Mouse (Mus musculus): Measurements from ENCODE around the gene Prkaa1.
A peak's percentile ranks its signal among the peaks of the same experiment; 100 is the strongest.

The Prkaa1 gene

DNA sequence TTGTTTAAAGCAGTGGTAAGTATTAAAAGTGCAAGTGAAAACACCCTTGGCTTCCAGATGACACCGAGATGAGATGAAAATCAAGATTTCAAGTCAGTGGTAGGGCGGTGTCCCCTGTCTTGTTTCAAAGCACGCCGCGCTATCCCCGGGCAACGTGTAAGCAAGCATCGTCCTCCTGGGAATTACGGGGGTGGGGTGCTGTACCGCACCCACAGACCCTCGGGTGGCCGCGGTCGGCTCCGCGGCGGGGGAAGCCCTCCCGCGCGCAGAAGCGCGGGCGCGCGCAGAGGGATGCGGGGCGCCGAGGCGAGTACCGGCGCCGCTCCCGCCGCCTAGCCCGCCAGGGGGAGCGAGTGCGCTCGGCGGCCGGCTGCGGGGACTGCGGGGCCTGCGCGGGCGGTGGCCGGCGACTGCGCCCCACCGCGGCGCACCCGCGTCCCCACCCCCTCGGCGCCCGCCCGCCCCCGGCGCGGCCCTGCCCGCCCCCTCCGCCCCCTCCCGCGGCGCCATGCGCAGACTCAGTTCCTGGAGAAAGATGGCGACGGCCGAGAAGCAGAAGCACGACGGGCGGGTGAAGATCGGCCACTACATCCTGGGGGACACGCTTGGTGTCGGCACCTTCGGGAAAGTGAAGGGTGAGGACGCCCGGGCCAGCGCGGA is at the start of gene Prkaa1:
Gene Prkaa1 (plus strand): TSS at position 501 of the 660 bp plus-strand sequence.
- DNase-seq (ENCODE audit: low spot score), result peak; percentile 86

DNA sequence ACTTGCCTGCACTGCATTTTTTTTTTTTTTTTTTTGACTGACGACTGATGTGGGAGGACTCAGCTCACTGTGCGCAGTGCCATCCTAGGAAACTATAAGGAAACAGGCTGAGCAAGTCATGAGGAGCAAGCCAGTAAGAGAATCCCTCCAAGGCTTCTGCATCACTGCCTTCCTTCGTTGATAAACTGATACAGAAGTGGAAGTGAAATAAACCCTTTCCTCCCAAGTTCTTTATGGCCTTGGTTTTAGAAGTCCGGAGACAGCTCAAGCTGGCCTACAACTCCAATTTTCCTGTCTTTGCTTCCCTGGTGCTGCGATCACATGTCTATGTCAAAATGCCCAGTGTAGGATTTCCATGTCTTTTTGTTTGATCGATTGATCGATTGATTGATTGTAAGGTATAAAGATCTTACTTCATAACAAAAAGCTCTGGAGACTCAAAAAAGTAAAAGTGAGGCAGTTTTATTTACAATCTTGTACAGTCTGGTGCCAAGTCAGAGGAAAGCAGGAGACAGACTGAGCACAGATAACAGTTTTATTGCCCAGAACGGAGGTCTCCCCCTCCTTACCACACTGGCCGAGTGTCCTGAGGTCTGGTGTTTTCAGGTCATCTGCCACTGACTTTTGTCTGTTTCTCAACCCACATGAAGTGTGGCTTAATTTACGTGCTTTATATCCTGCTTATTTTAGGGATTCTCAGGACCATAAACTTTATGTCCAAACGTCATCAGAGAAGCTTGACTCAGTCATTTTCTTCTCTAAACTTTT is 47.9 kb upstream of the Prkaa1 start:
- DNase-seq (ENCODE audit: low spot score), result no peak

DNA sequence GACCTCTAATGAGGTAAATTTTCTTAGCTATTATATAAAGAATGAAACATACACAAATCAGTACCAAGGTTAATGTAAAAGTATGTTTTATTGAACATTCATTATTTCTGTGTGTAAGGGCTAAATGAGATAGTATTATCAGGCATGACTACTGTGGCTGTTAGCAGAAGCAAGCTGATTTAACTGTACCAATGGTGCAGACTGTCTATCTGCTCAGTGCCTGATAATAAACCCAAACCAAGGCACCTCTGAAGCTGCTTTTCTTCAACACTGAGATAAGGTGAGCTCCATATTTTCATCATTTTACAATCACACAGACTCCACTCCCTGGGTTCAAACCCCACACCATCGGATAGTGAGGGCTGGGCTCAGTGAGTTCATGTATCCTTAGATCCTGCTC is 46.3 kb upstream of the Prkaa1 start:
- no peak for DNase-seq (ENCODE audit: low spot score)

DNA sequence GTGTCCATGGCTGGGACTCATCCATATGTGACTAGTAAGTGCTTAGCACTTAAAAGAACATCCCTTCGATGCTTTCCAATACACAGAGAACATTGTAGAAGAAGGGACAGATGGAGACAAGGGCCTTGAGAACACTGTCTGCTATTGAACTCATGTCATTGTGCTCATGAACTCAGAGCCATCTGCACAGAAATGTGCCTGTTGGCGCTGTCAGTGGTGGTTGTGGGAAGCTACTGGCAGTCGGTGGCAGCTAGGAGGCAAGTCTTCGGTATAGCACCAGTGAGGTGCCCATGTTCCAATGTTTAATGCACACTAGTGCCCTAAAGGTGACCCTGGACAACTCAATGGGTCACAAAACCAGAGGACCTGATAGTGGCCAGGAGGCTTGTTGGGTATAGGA is 41.3 kb upstream of the Prkaa1 start:
- no peak for DNase-seq (ENCODE audit: low spot score)

DNA sequence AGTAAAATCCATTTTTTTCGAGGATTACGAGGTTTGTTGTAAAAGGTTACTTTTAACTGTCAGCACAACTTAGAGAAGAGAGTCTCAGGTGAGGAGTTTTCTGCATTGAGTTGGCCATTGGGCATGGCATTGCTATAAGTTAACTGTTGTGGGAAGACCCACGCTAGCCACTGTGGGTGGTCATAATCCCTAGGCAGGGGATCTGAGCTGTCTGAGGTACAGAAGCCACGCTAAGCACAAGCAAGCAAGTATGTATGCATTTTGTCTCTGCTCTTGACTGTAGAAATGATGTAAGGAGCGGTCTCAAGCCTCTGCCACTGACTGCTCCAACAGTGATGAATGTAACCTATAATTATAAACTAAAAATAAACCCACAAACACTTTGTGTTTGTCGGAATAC is 37.8 kb upstream of the Prkaa1 start:
- no peak for DNase-seq (ENCODE audit: low spot score)

DNA sequence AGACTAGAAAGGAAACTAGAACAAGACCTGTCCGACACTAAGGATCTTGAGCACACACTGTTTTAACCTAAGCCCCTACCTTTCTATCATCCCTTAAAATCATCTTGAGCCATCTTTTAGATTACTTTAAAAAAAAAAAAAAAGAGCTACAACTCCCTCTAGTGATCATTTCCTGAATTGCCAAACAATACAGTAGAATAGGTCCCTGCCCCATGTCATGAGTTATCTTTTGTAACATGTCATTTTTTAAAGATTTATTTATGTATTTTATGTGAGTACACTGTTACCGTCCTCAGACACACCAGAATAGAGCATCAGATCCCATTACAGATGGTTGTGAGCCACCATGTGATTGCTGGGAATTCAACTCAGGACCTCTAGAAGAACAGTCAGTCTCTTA is 37.4 kb upstream of the Prkaa1 start:
- DNase-seq (ENCODE audit: low spot score), result no peak

DNA sequence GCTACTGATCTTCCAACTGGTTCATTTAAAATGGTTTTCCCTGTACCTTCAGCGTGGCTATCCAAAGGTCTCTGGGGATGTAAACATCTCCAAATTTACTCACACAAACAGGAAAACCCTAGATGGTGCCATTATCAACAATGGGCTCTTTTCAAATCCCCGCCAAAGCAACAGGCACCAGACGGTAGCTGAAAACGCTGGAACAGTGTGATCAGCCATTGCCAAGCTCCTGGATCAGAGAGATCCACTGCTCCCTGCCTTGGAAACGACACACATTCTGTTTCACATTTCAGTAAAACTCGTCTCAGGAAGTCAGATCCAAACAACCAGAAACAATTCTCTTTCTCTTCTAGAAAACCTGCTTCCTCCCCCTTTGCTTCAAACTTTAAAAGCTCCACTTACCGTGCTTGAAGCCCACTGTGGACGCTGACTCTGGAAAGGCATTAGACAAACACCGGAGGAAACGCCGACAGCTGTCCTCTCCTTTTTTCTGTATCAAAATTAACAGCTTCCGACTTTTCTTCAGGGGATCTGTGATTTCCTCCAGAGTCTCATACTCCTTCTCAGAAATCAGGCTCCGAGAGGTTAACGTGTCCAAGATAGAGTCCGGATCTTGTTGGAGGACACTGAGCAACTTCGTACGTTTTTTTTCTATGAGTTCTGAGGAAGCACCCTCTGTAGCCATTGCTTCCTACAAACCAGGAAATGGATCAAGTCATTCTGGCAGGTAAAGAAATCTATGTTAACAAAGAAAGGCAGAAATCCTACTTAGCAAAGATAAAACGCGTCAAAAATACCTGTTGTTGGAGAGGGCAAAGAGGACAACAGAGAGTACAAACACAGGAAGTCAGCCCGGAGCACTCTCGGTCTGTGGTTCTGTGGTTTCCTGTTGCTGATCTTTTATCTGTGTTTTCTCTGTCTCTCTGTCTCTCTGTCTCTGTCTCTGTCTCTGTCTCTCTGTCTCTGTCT is 35.7 kb upstream of the Prkaa1 start, which contains the start of gene Card6:
Gene Card6 (minus strand): TSS at position 854 of the 969 bp plus-strand sequence.
- peak; percentile 40 for DNase-seq (ENCODE audit: low spot score)

DNA sequence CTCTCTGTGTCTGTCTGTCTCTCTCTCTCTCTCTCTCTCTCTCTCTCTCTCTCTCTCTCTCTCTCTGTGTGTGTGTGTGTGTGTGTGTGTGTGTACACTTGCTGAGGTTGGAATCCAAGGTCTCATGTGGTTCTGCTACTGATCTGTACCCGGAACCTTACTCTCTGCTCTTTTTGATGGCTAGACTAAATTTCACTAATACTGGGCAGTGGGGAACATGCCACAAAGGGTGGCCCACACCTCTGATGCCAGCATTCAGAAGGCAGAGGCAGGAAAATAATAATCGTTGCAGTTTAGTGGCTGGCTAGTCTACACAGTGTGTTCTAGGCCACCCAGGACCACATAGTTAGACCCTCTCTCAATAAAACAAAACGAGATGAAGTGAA is 35.0 kb upstream of the Prkaa1 start:
- DNase-seq (ENCODE audit: low spot score), result no peak

DNA sequence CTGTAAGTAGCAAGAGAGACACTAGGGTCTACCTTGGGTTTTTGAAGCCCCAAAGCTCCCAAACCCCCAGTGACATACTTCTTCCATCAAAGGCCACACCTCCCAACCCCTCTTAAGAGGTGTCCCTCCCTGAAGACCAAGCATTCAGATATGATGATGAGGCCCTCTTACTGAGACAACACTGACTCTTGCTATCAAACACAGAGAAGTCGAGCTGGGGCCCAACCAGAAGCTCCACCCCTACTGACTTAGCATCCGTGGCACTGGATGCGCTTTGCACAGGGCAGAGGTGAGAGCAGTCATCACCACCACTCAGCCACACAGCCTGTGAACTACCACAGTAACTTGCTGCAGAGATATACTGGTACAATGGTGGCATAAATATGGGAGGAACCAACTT is 31.0 kb upstream of the Prkaa1 start:
- no peak for DNase-seq (ENCODE audit: low spot score)

DNA sequence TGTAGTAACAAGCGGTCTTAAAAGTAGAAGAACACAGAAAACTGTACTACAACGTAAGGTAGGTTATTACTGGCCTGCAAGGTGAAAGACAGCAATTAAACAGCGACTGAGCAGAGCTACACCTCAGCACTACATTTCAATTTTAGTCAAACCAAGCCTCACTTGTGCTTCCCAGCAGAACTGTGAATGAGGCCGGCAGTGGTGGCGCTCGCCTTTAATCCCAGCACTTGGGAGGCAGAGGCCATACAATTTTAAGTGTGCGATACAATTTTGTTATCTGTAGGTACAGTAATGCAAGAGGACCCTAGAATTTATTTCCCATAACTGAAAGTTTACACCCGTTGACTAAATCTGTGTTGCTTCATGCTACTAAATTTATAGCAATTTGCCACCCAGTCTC is 28.5 kb upstream of the Prkaa1 start:
- DNase-seq (ENCODE audit: low spot score), result no peak

DNA sequence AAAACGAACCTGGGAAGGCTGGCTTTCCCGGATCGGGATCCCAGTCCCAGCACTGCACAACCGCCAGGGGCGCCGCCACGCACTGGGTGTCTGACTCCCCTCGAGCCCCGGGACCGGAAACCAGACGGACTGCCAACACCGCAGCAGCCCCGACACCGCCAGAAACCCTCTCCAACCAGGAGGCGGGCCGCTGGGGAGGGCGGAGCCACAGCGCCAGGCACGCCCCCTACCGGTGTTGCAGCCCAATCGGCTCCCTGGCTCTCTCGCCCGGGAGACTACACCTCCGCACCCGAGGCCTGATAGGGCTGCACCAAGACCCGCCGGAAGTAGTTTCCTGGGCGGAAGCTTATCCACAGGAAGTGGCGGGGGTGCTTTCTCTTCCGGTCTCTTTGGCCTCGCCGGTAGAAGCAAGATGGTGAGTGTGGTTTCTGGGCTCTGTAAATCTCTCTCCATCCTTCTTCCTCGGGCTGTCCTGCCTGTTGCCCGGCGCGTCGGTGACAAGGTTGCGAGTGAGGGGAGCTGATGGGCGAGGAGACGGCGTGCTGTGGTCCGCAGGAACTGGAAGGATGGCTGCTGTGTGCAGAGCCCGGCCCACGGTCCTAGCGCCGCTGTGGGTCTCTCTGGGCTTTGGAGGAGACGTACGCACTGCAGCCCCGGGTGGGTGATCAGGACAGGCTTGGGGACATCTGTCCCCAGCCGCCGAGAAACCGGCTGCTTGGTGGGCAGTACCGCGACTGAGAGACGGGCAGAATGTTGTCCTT is 27.2 kb upstream of the Prkaa1 start, which contains the start of gene Rpl37:
Gene Rpl37 (plus strand): TSS at position 376 of the 761 bp plus-strand sequence.
- DNase-seq (ENCODE audit: low spot score), result peak; percentile 99

DNA sequence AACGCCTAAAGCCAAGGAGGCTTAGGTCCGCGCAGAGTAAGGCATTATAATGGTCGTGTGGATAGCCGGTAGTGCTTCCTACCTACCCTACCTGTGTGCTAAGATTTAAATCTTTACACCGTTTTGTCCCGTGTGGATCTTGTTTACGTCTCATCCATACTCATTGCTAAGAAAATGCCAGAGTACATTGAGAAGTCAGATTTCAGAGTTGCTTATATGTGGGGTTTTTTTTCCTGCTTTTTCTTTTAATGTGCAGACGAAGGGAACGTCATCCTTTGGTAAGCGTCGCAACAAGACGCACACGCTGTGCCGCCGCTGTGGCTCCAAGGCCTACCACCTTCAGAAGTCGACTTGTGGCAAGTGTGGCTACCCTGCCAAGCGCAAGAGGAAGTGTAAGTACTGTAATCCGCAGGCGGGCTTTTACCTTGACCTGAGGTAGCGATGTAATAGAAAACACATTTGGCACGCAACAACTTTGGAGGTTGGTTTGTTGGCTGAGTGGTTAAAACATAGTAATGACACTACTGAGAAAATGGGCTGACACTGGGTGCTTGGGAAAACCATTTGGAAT is 26.5 kb upstream of the Prkaa1 start:
- DNase-seq (ENCODE audit: low spot score), result no peak

DNA sequence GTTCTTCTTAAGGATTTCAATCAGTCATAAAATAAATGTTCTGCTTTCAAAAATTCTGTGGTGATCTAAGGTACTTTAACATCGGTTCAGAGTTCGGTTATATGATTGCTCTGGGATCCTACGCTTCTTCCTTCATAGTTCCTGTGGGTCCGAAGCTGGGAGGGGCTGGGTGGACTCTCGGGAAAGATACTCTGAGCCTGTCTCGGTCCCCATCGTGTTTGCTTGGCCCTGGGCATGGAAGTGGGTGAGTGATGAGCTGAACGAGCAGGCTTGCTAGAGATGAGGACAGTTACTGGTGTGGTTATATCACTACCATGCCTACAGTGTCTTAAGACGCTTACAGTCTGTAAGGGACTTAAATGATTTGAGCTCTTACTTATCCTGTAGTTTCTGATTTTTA is 25.0 kb upstream of the Prkaa1 start:
- DNase-seq (ENCODE audit: low spot score), result no peak

DNA sequence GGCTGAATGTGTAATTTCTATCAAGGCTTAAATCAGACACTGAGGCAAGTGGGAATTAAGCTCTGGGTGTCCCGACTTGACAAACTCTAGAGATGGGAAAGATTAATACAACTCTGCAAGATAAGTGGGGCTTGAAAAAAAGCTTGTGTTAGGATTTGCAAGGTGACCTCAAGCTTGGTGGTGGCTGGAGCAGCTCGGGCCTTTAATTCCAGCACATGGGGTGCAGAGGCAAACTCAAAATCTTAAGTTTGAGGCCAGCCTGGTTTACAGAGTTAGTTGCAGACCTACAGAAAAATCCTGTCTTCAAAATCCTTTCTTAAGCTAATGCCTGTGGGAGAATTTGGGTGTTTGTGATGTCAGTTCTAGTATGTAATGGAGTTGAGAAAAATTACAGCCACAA is 24.5 kb upstream of the Prkaa1 start:
- no peak for DNase-seq (ENCODE audit: low spot score)

DNA sequence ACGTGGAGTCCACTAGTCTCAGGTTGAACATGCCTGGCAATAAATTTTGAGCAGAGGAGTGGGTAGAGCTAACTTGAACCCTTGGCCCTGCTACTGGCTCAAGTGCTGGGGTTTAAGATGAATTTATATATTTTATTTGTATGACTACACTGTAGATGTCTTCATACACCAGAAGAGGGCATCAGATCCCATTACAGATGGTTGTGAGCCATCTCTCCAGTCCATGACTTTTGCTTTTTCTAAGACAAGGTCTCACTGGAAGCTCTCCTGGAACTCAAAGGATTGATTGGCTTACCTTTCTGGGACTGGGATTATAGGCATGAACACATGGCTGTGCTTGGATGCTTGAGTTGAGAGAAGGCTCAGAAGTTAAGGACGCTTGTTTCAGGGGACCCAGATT is 24.0 kb upstream of the Prkaa1 start:
- no peak for DNase-seq (ENCODE audit: low spot score)

DNA sequence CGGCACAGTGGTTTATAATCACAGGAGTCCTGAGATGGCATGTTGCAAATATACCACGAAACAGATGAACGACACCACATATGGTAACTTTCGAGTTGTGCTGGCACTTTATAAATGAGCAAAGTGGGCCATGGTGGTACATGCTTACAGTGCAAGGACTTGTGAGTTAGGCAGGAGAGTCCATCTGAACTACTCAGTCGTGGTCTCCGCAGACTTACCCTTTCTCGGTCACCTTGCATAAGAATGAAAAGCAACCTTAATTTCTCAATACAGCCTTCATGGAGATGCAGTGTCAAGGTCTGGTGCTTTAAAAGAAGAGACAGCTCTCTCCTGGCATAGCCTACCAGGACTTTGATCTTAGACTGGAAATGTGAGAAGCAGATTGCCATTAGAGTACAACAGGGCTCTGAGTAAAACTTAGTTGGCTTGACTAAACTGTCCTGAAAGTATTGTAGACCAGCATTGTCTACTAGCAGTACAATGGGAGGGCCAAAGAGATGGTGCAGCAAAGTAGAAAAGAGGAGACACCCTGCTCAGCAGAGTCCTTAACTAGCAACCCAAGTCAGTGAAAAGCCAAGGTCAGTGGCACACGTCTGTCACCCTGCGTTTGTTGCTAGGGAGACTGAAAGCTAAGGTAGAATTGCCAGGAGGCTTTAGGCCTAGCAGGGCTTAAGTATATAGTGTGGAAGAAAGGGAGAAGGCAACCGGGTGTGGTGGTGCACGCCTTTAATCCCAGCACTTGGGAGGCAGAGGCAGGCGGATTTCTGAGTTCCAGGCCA is 21.9 kb upstream of the Prkaa1 start:
- DNase-seq (ENCODE audit: low spot score), result no peak

DNA sequence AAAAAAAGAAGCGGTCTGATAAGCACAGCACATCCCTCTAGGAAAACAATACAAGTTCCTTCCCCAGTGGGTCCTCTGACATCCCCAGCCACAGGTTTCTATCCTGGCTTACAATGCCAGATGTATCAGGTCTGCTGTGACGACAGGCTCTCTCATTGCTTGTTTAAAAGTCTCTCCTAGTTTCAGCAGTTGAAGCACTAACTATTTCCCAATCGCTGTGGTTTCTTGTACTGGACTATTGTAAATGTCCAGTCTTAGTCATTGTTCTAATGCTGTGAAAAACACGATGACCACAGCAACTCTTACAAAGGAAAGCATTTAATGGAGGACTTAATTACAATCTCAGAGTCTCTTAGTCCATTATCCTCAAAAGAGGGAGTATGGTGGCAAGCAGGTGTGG is 17.2 kb upstream of the Prkaa1 start:
- no peak for DNase-seq (ENCODE audit: low spot score)

DNA sequence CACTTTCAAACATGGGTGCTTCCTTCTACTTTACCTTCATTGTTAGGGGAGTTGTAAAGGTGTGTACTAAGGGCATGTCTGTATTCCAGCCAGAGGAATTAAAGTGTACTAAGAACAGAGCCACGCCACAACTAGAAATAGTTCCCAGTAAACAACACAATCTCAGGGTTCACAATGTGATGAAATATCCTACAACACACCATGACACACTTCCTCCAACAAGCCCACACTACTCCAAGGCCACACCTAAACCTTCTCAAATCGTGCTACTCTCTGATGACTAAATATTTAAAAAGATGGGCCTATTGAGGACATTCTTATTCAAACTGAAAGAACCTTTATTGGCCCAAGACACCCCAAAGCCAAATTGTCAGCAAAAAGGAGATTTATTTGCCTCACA is 16.2 kb upstream of the Prkaa1 start:
- no peak for DNase-seq (ENCODE audit: low spot score)

DNA sequence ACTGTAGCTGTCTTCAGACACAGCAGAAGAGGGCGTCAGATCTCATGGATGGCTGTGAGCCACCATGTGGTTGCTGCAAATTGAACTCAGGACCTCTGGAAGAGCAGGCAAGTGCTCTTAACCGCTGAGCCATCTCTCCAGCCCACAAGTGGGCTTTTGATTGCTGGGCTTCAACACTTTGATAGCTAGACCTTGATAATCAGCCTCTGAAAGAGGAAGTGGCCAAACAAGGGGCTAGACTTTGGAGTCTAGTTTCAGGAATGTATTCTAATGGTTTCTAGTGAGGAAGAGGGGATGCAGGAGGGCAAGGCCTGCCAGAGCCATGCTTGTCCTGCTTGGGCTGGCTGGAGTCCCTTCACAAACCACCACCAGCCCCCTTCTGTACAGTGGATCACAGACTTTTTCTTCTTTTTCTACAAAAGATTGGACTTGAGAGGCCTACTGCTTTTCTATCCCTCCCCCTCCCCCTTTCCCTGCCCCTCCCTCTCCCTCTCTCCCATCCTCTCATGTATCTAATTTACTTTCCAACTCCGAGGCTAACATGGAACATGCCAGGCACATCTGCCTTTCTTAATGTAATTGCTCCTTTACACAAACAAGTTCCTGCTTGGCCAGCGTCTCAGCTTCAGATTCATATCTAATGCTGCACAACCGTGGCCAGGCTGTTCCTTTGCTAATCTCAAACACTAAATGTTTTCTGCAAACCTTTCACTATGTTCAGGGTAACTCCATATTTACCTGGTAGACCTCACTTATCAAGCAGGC is 15.3 kb upstream of the Prkaa1 start:
- DNase-seq (ENCODE audit: low spot score), result no peak
